Mouse (Mus musculus) cerebellum, postnatal 10 days (tissue): ENCODE data around the gene Adam20.
"Not testable (repeated sequence)": the region's sequence is repeated elsewhere in the genome, so short reads cannot be mapped to it uniquely, and the experiment has no call there.

Experiments
- DNase-seq, 2 experiments: peaks; one replicate each; pipeline ENCODE4 v3.0.0; 2021; ENCODE audit warnings: mixed read lengths in 2 of 2

Gene Adam20

GRCm38 (mm10) chr8:40792973-40793372, at the start of gene Adam20:
Gene Adam20 (plus strand): TSS chr8:40793273.
- not testable (repeated sequence) for DNase-seq

- DNase-seq, result not testable (repeated sequence)
These were observed 41.2 kb upstream of the Adam20 start, which contains the start of gene Adam25 for GRCm38 (mm10) chr8:40751908-40752307. Gene Adam25 (plus strand): TSS chr8:40752208.

GRCm38 (mm10) chr8:40783320-40783719, 9.8 kb upstream of the Adam20 start:
- no peak for DNase-seq

GRCm38 (mm10) chr8:40803379-40804079, 10.5 kb downstream of the Adam20 start:
- no peak for DNase-seq
